Mouse (Mus musculus): ENCODE measurements around the gene Rabgap1l. TPM values are rescaled to one million over a fixed set of nuclear protein-coding genes. Genes with fewer than 3 reads are reported as not detected.

The Rabgap1l gene
- total RNA-seq, 2 experiments from 2014 or later = 170 to 171 TPM

GRCm38 (mm10) chr1:160353732-160354455 lies 439.1 kb downstream of the Rabgap1l start:
- DNase-seq (ENCODE audit: low spot score in 2 of 2) = no peak
- intact Hi-C loops (cut with DNase I) = no loop called here

GRCm38 (mm10) chr1:160352309-160352708 lies 440.7 kb downstream of the Rabgap1l start:
- DNase-seq (ENCODE audit: low spot score in 2 of 2) = peak in 1 of 2 experiments; percentile 22
- intact Hi-C loops (cut with DNase I) = no loop called here

- DNase-seq (ENCODE audit: low spot score in 2 of 2) = peak; percentile 73 to 87
- intact Hi-C loops (cut with DNase I) = no loop called here
These were observed 441.2 kb downstream of the Rabgap1l start for GRCm38 (mm10) chr1:160351880-160352234.

GRCm38 (mm10) chr1:160351146-160351879 lies 441.7 kb downstream of the Rabgap1l start:
- intact Hi-C loops (cut with DNase I) = no loop called here
- DNase-seq (ENCODE audit: low spot score in 2 of 2) = peak; percentile 9 to 20

- intact Hi-C loops (cut with DNase I) = no loop called here
- no peak for DNase-seq (ENCODE audit: low spot score in 2 of 2)
These were observed 452.4 kb downstream of the Rabgap1l start for GRCm38 (mm10) chr1:160340653-160341052.

GRCm38 (mm10) chr1:160339374-160339773 lies 453.6 kb downstream of the Rabgap1l start:
- intact Hi-C loops (cut with DNase I) = no loop called here
- no peak for DNase-seq (ENCODE audit: low spot score in 2 of 2)

GRCm38 (mm10) chr1:160334791-160335190 lies 458.2 kb downstream of the Rabgap1l start:
- no peak for DNase-seq (ENCODE audit: low spot score in 2 of 2)
- intact Hi-C loops (cut with DNase I) = no loop called here

- intact Hi-C loops (cut with DNase I) = no loop called here
- DNase-seq (ENCODE audit: low spot score in 2 of 2) = peak; percentile 33 to 46
These were observed 462.2 kb downstream of the Rabgap1l start for GRCm38 (mm10) chr1:160330828-160331227.

- intact Hi-C loops (cut with DNase I) = no loop called here
- no peak for DNase-seq (ENCODE audit: low spot score in 2 of 2)
These were observed 462.8 kb downstream of the Rabgap1l start for GRCm38 (mm10) chr1:160330222-160330621.

GRCm38 (mm10) chr1:160329788-160330187 lies 463.2 kb downstream of the Rabgap1l start:
- no peak for DNase-seq (ENCODE audit: low spot score in 2 of 2)
- intact Hi-C loops (cut with DNase I) = no loop called here

- intact Hi-C loops (cut with DNase I) = no loop called here
- no peak for DNase-seq (ENCODE audit: low spot score in 2 of 2)
These were observed 465.5 kb downstream of the Rabgap1l start for GRCm38 (mm10) chr1:160327531-160327930.

- intact Hi-C loops (cut with DNase I) = no loop called here
- DNase-seq (ENCODE audit: low spot score in 2 of 2) = no peak
These were observed 467.5 kb downstream of the Rabgap1l start for GRCm38 (mm10) chr1:160325542-160325941.

- DNase-seq (ENCODE audit: low spot score in 2 of 2) = no peak
- intact Hi-C loops (cut with DNase I) = no loop called here
These were observed 472.3 kb downstream of the Rabgap1l start for GRCm38 (mm10) chr1:160320690-160321089.

- intact Hi-C loops (cut with DNase I) = no loop called here
- no peak for DNase-seq (ENCODE audit: low spot score in 2 of 2)
These were observed 474.8 kb downstream of the Rabgap1l start for GRCm38 (mm10) chr1:160318057-160318725.

- intact Hi-C loops (cut with DNase I) = no loop called here
- no peak for DNase-seq (ENCODE audit: low spot score in 2 of 2)
These were observed 476.8 kb downstream of the Rabgap1l start for GRCm38 (mm10) chr1:160316239-160316638.

- intact Hi-C loops (cut with DNase I) = no loop called here
- DNase-seq (ENCODE audit: low spot score in 2 of 2) = no peak
These were observed 480.4 kb downstream of the Rabgap1l start for GRCm38 (mm10) chr1:160312658-160313057.

- intact Hi-C loops (cut with DNase I) = no loop called here
- no peak for DNase-seq (ENCODE audit: low spot score in 2 of 2)
These were observed 481.1 kb downstream of the Rabgap1l start for GRCm38 (mm10) chr1:160311861-160312260.

- intact Hi-C loops (cut with DNase I) = no loop called here
- no peak for DNase-seq (ENCODE audit: low spot score in 2 of 2)
These were observed 483.1 kb downstream of the Rabgap1l start for GRCm38 (mm10) chr1:160309951-160310350.

GRCm38 (mm10) chr1:160308996-160309395 lies 484.0 kb downstream of the Rabgap1l start:
- intact Hi-C loops (cut with DNase I) = no loop called here

GRCm38 (mm10) chr1:160308498-160308897 lies 484.5 kb downstream of the Rabgap1l start:
- intact Hi-C loops (cut with DNase I) = no loop called here
- no peak for DNase-seq (ENCODE audit: low spot score in 2 of 2)

More at GRCm38 (mm10) chr1:160308996-160309395, 484.0 kb downstream of the Rabgap1l start:
- no peak for DNase-seq (ENCODE audit: low spot score in 2 of 2)

Measured in left cerebral cortex, postnatal 14 days (tissue).